Mouse (Mus musculus) cortical plate, adult 2 months (tissue): Measurements from ENCODE around the gene Ifrd1.

ENCODE experiments used
- CTCF ChIP-seq: fragments of 200-500 bp; IDR thresholded peaks from 2 replicates; pipeline ENCODE4 v1.5.1; 2011; ENCODE audit warnings: mild to moderate bottlenecking, control low read depth, low read length; ENCODE audit not compliant: insufficient read depth; ENCODE audit errors: extremely low read depth
- POLR2A ChIP-seq: fragments of 200-500 bp; IDR thresholded peaks from 2 replicates; pipeline ENCODE4 v1.6.1; 2011; ENCODE audit warnings: mild to moderate bottlenecking, low read length, control low read depth; ENCODE audit not compliant: insufficient read depth; ENCODE audit errors: extremely low read depth

GRCm38 (mm10) chr12:40218430-40218945 lies 29.8 kb downstream of the Ifrd1 start:
- TF ChIP-seq POLR2A (no peak), CTCF (no peak)
